Mouse (Mus musculus) testis, adult 2 months (tissue): ENCODE data around the gene Plcb3.

Source experiments
- CTCF ChIP-seq: fragments of 200-500 bp; IDR thresholded peaks from 2 replicates; pipeline ENCODE4 v1.5.1; 2012; ENCODE audit warnings: low read depth, mild to moderate bottlenecking, inconsistent platforms, low read length, moderate library complexity; ENCODE audit not compliant: control insufficient read depth, insufficient read depth, insufficient replicate concordance
- POLR2A ChIP-seq: fragments of 200-500 bp; IDR thresholded peaks from 2 replicates; pipeline ENCODE4 v1.6.1; 2012; ENCODE audit warnings: low read depth, mild to moderate bottlenecking, inconsistent platforms, low read length, moderate library complexity; ENCODE audit not compliant: control insufficient read depth

DNA sequence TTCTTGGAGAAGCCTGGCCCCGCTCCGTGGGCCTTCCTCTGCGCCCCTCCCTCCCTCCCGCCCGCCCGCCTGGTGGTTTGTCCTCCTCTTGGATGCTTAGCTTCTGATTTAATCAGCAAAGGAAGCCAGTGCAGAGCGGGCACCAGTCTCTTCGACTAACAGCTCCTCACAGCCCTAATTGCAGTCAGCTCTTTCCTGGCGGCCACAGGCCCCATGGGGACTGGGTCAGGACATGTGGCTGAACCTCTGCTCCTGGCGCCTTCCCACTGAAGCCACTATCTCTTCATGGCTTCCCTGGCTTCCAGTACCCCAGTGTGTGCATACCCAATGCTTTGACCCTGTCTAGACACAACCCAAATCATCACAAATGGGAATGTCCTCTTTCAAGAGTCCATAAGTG, 19.8 kb downstream of the Plcb3 start:
- TF ChIP-seq CTCF (no peak), POLR2A (no peak)
